Mouse (Mus musculus): ENCODE data around the gene Cpeb4.

- no peak for TF ChIP-seq CTCF (IDR thresholded peaks at IDR 0.05; ENCODE audit: borderline replicate concordance, extremely low read depth, insufficient read depth, insufficient read length)
- no peak for TF ChIP-seq POLR2A (IDR thresholded peaks at IDR 0.05; ENCODE audit: borderline replicate concordance, extremely low read depth, insufficient read depth, insufficient read length, poor library complexity, severe bottlenecking)
These were observed 103.7 kb downstream of the Cpeb4 start for GRCm38 (mm10) chr11:31975678-31976077.
